Mouse (Mus musculus) T-helper 2 cell (primary cell): Measurements from ENCODE around the gene Gm39653.
"Not testable (repeated sequence)": the region's sequence is repeated elsewhere in the genome, so short reads cannot be mapped to it uniquely, and the experiment has no call there.

ENCODE experiments used
- in situ Hi-C: fragments of 300-600 bp; cut with MboI, MseI; formaldehyde crosslinking; loops from one replicate; pipeline ENCODE4 v1.15.1; 2025; ENCODE audit warnings: high pct_unique_total_duplicates

Gm39653 gene

GRCm38 (mm10) chr1:63615668-63616067, at the start of gene Gm39653:
Gm39653 (plus strand) TSS chr1:63615968.
- in situ Hi-C loops: no loop called here

- in situ Hi-C loops: loop anchor here (10.0 kb wide), 1 partner anchor 692 kb away; no protein-coding TSS in a partner anchor
Observed at GRCm38 (mm10) chr1:63566501-63566900, 49.3 kb upstream of the Gm39653 start.

- in situ Hi-C loops: loop anchor here (10.0 kb wide), 1 partner anchor 692 kb away; no protein-coding TSS in a partner anchor
Observed at GRCm38 (mm10) chr1:63567031-63567430, 48.7 kb upstream of the Gm39653 start.

GRCm38 (mm10) chr1:63572229-63572628, 43.5 kb upstream of the Gm39653 start:
- in situ Hi-C loops: no loop called here

GRCm38 (mm10) chr1:63573432-63573831, 42.3 kb upstream of the Gm39653 start:
- in situ Hi-C loops: no loop called here

- in situ Hi-C loops: no loop called here
Observed at GRCm38 (mm10) chr1:63573864-63574611, 41.7 kb upstream of the Gm39653 start.

- in situ Hi-C loops: no loop called here
Observed at GRCm38 (mm10) chr1:63576803-63577202, 39.0 kb upstream of the Gm39653 start.

- in situ Hi-C loops: no loop called here
Observed at GRCm38 (mm10) chr1:63579153-63579552, 36.6 kb upstream of the Gm39653 start.

GRCm38 (mm10) chr1:63586869-63587268, 28.9 kb upstream of the Gm39653 start:
- in situ Hi-C loops: no loop called here

GRCm38 (mm10) chr1:63603870-63604500, 11.8 kb upstream of the Gm39653 start:
- in situ Hi-C loops: no loop called here

- in situ Hi-C loops: no loop called here
Observed at GRCm38 (mm10) chr1:63609613-63610012, 6.2 kb upstream of the Gm39653 start.

- in situ Hi-C loops: no loop called here
Observed at GRCm38 (mm10) chr1:63614594-63614993, 1.2 kb upstream of the Gm39653 start.

GRCm38 (mm10) chr1:63628211-63628610, 12.4 kb downstream of the Gm39653 start:
- in situ Hi-C loops: no loop called here

- in situ Hi-C loops: not testable (repeated sequence)
Observed at GRCm38 (mm10) chr1:63630390-63630789, 14.6 kb downstream of the Gm39653 start.

- in situ Hi-C loops: no loop called here
Observed at GRCm38 (mm10) chr1:63639921-63640320, 24.2 kb downstream of the Gm39653 start.

GRCm38 (mm10) chr1:63658016-63658415, 42.2 kb downstream of the Gm39653 start:
- in situ Hi-C loops: no loop called here

GRCm38 (mm10) chr1:63659591-63659990, 43.8 kb downstream of the Gm39653 start:
- in situ Hi-C loops: no loop called here

GRCm38 (mm10) chr1:63666089-63666488, 50.3 kb downstream of the Gm39653 start:
- in situ Hi-C loops: no loop called here

- in situ Hi-C loops: no loop called here
Observed at GRCm38 (mm10) chr1:63667201-63667948, 51.6 kb downstream of the Gm39653 start.

GRCm38 (mm10) chr1:63667949-63668851, 52.4 kb downstream of the Gm39653 start:
- in situ Hi-C loops: no loop called here

- in situ Hi-C loops: no loop called here
Observed at GRCm38 (mm10) chr1:63668852-63669160, 53.0 kb downstream of the Gm39653 start.
